Mouse (Mus musculus) ES-E14 (cell line): ENCODE data around the gene Usp10. TPM values are rescaled to one million over a fixed set of nuclear protein-coding genes. Genes with fewer than 3 reads are reported as not detected.

Source experiments
- DNase-seq: peaks from one replicate; pipeline ENCODE4 v3.0.0-alpha.2; 2013; ENCODE audit warnings: low read depth, low spot score
- H3K27ac ChIP-seq: 2 replicates; pipeline ENCODE4 v1.5.1; 2012; ENCODE audit warnings: low read depth, mild to moderate bottlenecking, low read length, moderate library complexity, mixed read lengths; ENCODE audit not compliant: poor library complexity, insufficient read depth, severe bottlenecking
- H3K36me3 ChIP-seq: 2 replicates; pipeline ENCODE4 v1.6.1; 2012; ENCODE audit warnings: mild to moderate bottlenecking, low read length, moderate library complexity, mixed read lengths; ENCODE audit not compliant: control insufficient read depth, poor library complexity, insufficient read depth, severe bottlenecking
- H3K4me1 ChIP-seq, 2 experiments: fragments of 150-350 bp in 1 of 2; sonication (generic) in 1 of 2; 2 replicates each; pipeline ENCODE4 v1.6.1; 2012; ENCODE audit warnings: low read length in 2 of 2, mild to moderate bottlenecking in 1 of 2, mixed read lengths in 1 of 2; ENCODE audit not compliant: control insufficient read depth in 2 of 2, insufficient read depth in 2 of 2, poor library complexity in 1 of 2
- H3K4me3 ChIP-seq, 2 experiments: fragments of 150-350 bp in 1 of 2; sonication (generic) in 1 of 2; 2 replicates each; pipeline ENCODE4 v1.5.1; 2012; ENCODE audit warnings: low read length in 2 of 2, low read depth in 1 of 2, mild to moderate bottlenecking in 1 of 2, mixed read lengths in 1 of 2; ENCODE audit not compliant: insufficient read depth in 1 of 2, poor library complexity in 1 of 2, severe bottlenecking in 1 of 2
- H3K9ac ChIP-seq: 2 replicates; pipeline ENCODE4 v1.6.1; 2012; ENCODE audit warnings: low read depth, mild to moderate bottlenecking, low read length, mixed read lengths; ENCODE audit not compliant: poor library complexity, insufficient read depth, severe bottlenecking
- H3K9me3 ChIP-seq: fragments of 150-350 bp; sonication (generic); 2 replicates; pipeline ENCODE4 v1.6.1; 2012; ENCODE audit warnings: low read depth, mild to moderate bottlenecking, low read length; ENCODE audit not compliant: control insufficient read depth, insufficient read depth
- CHD2 ChIP-seq: IDR thresholded peaks from 2 replicates; pipeline ENCODE4 v1.6.1; 2014; ENCODE audit warnings: mild to moderate bottlenecking, low read depth, low read length, inconsistent platforms
- HCFC1 ChIP-seq: IDR thresholded peaks from 2 replicates; pipeline ENCODE4 v1.6.1; 2012; ENCODE audit warnings: low read length, inconsistent platforms, borderline replicate concordance; ENCODE audit not compliant: insufficient read depth
- MAFK ChIP-seq: IDR thresholded peaks from 2 replicates; pipeline ENCODE4 v1.6.1; 2014; ENCODE audit warnings: mild to moderate bottlenecking, low read depth, low read length, inconsistent platforms; ENCODE audit not compliant: insufficient read depth
- ZC3H11A ChIP-seq: IDR thresholded peaks from 2 replicates; pipeline ENCODE4 v1.6.1; 2012; ENCODE audit warnings: low read depth, mild to moderate bottlenecking, inconsistent platforms, low read length, borderline replicate concordance
- ZNF384 ChIP-seq: IDR thresholded peaks from 2 replicates; pipeline ENCODE4 v1.6.1; 2012; ENCODE audit warnings: low read depth, low read length, inconsistent platforms
- in situ Hi-C, 2 experiments: fragments of 600-800 bp; cut with MboI; formaldehyde crosslinking; loops; one replicate each; pipeline ENCODE4 v1.15.1; 2025; ENCODE audit warnings: low sequenced_read_pairs in 2 of 2, inconsistent platforms in 1 of 2; ENCODE audit not compliant: unreplicated experiment in 2 of 2
- total RNA-seq: library from RNA; depleted of rRNA; stranded (reverse); fragments of 300-350 nt; gene quantifications from 2 replicates; pipeline ENCODE4 v1.2.3, GENCODE M21; 2012

Gene Usp10
- total RNA-seq, 1 experiment: 201 TPM

DNA sequence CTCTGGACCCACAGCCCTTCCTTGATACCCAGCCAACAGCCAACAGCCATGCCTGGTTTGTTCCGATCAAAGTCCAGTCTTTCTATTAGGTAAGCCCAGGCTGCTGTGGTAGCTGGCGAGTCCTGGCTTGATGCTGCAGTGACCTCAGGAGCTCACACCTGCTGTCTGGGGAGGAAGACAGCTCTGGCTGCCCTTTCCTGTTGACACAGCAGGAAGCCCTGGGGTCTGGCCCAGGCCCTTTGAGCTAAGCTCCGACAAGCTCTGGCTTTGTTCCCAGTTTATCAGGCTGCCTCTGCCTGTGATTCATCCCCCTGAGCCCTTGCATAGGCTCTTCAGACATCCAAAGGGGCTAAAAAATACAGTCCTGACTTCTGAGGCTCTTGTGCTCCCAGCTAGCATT lies 24.5 kb upstream of the Usp10 start:
- DNase-seq: no peak
- in situ Hi-C loops: no loop called here
- Histone ChIP-seq H3K9ac (no peak overlapping the region), H3K4me1 (peaks cover 0 to 2% of the 10 kb centered on the region in 2 experiments; a peak in 1 of 4 replicates), H3K4me3 (no peak overlapping the region), H3K9me3 (no peaks in the 10 kb centered on the region), H3K27ac (no peak overlapping the region), H3K36me3 (no peaks in the 10 kb centered on the region)
- TF ChIP-seq CHD2 (no peak), HCFC1 (no peak), MAFK (no peak), ZC3H11A (no peak), ZNF384 (no peak)

DNA sequence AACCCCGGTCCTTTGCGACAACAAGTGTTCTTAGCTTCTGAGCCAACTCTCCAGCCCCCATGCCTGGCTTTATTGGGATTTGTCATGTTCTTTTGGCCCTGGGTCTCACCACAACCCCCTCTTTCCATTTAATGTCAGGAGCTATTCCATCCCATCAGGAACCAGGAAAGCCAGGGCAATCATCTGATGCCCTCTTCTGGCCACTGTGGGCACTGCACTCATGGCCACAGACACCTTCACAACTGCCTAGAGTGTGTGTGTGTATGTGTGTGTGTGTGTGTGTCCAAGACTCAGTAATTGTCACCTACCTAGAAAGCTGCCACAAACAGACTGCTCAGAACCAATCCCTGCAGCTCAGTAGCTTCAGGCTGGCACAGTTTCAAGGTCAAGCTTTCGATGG lies 23.0 kb upstream of the Usp10 start:
- H3K9me3 ChIP-seq: no peaks in the 10 kb centered on the region
- no peak for DNase-seq
- no peak overlapping the region for H3K27ac ChIP-seq
- H3K9ac ChIP-seq: no peak overlapping the region
- no peaks in the 10 kb centered on the region for H3K36me3 ChIP-seq
- H3K4me3 ChIP-seq: no peak overlapping the region
- no peak for TF ChIP-seq CHD2
- no peak for TF ChIP-seq MAFK
- peak; percentile 65 for TF ChIP-seq ZC3H11A
- in situ Hi-C loops: no loop called here
- peaks cover 0 to 2% of the 10 kb centered on the region in 2 experiments; a peak in 1 of 4 replicates for H3K4me1 ChIP-seq

- in situ Hi-C loops: no loop called here
- Histone ChIP-seq H3K36me3 (no peaks in the 10 kb centered on the region), H3K9me3 (no peaks in the 10 kb centered on the region), H3K4me3 (no peak overlapping the region), H3K27ac (no peak overlapping the region), H3K4me1 (peaks cover 0 to 2% of the 10 kb centered on the region in 2 experiments; a peak in 1 of 4 replicates), H3K9ac (no peak overlapping the region)
- no peak for DNase-seq
- no peak for TF ChIP-seq MAFK
- TF ChIP-seq CHD2: no peak
- no peak for TF ChIP-seq HCFC1
- no peak for TF ChIP-seq ZC3H11A
- TF ChIP-seq ZNF384: no peak
These were observed 22.1 kb upstream of the Usp10 start for GRCm38 (mm10) chr8:119888012-119888411.

DNA sequence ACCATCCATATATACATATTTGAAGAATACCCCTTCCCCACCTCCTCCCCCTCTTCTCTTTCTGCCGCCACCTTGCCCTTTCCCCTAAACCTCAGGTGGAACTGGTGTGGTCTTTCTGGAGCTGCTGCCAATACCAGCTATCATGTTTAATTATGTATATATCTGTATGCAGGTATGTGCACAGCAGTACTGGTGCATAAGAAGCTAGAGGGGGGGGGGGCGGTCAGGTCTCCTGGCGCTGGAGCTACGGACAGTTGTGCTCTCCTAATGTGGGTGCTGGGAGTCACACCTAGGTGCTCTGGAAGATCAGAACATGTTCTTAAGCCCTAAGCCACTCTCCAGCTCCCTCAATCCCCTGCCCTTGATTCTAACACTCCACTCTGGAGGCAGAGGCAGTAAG lies 13.1 kb upstream of the Usp10 start:
- Histone ChIP-seq H3K4me1 (peaks cover 2 to 3% of the 10 kb centered on the region in 2 experiments; a peak in 1 of 4 replicates), H3K9me3 (no peaks in the 10 kb centered on the region), H3K27ac (no peak overlapping the region), H3K9ac (no peak overlapping the region), H3K4me3 (no peak overlapping the region), H3K36me3 (no peaks in the 10 kb centered on the region)
- no peak for DNase-seq
- no peak for TF ChIP-seq HCFC1
- TF ChIP-seq MAFK: no peak
- TF ChIP-seq ZC3H11A: no peak
- TF ChIP-seq CHD2: no peak
- no peak for TF ChIP-seq ZNF384
- in situ Hi-C loops: no loop called here

DNA sequence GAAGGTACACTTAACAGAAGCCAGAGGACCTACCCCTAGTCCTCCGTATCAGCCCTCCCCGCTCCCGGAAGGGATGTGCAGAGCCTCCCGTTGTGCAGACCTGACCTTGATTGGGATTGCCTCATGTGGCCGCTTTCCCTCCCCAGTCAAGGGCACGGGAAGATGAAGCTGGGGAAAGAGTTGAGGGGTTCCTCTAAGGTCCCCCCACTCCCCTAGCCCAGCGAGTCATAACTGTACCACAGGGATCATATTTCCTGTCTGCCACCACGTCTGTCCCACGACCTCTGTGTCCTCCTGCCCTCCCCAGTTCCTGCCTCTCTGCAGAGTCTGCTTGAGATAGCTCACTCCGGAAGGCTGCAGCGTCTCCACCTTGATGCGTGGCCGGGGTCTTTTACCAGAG lies 12.2 kb upstream of the Usp10 start:
- TF ChIP-seq ZNF384 (no peak), MAFK (no peak), HCFC1 (no peak), ZC3H11A (no peak), CHD2 (no peak)
- in situ Hi-C loops: no loop called here
- no peaks in the 10 kb centered on the region for H3K9me3 ChIP-seq
- no peak for DNase-seq
- H3K4me1 ChIP-seq: peaks cover 2 to 3% of the 10 kb centered on the region in 2 experiments; a peak in 1 of 4 replicates
- H3K36me3 ChIP-seq: no peaks in the 10 kb centered on the region
- no peak overlapping the region for H3K27ac ChIP-seq
- H3K4me3 ChIP-seq: no peak overlapping the region
- H3K9ac ChIP-seq: no peak overlapping the region
